Comparison of ENCODE assay signal across 26 mouse cellular contexts in the genomic region with DNA sequence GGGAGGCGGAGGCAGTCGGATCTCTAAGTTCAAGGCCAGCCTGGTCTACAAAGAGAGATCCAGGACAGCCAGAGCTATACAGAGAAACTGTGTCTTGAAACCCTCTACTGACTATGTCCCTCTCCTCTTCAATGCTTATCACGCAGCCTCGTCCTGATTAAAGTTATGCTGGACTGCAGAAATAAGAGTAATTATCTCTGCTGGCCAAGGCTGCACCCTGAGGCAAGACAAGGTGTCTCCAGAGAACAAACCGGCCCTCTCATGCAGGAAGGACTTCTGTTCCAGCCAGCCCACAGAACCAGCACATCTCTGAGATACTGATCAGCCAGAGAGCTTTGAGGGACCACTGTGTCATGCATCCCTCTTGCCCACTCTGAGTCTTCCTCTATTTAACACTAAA. TPM values are rescaled to one million over a fixed set of nuclear protein-coding genes. Genes with fewer than 3 reads are reported as not detected.
DNase-seq lines count a peak whose midpoint lies in the region; ATAC-seq lines count a peak whose summit lies in the region.
"Had no signal": no experiment of that assay in that cellular context is flagged by ENCODE, and none has a peak within 500 bp of the region (broad histone marks: within the 10 kb centered on the region; RNA-seq: fewer than 3 reads in every experiment).

No protein-coding gene starts in this region.

- no peak for DNase-seq in midbrain, embryonic 10.5 days (ENCODE audit: low spot score)
- DNase-seq in midbrain, embryonic 11.5 days (ENCODE audit: low spot score, missing footprints), result no peak
- no peak for DNase-seq in liver, embryonic 13.5 days
- DNase-seq in right cerebral cortex, postnatal 14 days, result no peak
- DNase-seq in limb, embryonic 10.5 days (ENCODE audit: low spot score), result no peak
- DNase-seq: adrenal gland, adult 8-10 months; cerebellum, adult 18-20 months; cerebellum, postnatal 14 days; forebrain, postnatal 0 days; gastrocnemius, postnatal 25 days; heart, adult 18-20 months; heart, postnatal 10 days; kidney, adult 18-20 months; layer of hippocampus, adult 9-11 months; lung, adult 18-20 months; lung, postnatal 10 days; thymus, postnatal 14 days had no signal

- ATAC-seq in midbrain, embryonic 11.5 days (ENCODE audit: low FRiP score), result no peak
- ATAC-seq in common myeloid progenitor, adult 5-6 weeks (replicated peaks; ENCODE audit: low read depth, poor library complexity, severe bottlenecking), result 0 out of 2 replicates have a peak, but pooled peaks have one; percentile 18
- peak; percentile 84 for ATAC-seq in liver, embryonic 13.5 days (ENCODE audit: low read depth)
- ATAC-seq in megakaryocyte-erythroid progenitor cell, adult 5-6 weeks (replicated peaks; ENCODE audit: low FRiP score, low TSS enrichment, poor library complexity, severe bottlenecking), result peak; percentile 74

- H3K27ac ChIP-seq in midbrain, embryonic 10.5 days (replicated peaks), result peak overlapping the region; percentile 76
- no peak overlapping the region; the same call in 1 of the 2 replicates for H3K27ac ChIP-seq in midbrain, embryonic 11.5 days (ENCODE audit: low read depth, low read length)
- peak overlapping the region; percentile 81 for H3K27ac ChIP-seq in liver, embryonic 13.5 days
- no peak overlapping the region for H3K27ac ChIP-seq in limb, embryonic 10.5 days
- H3K27ac ChIP-seq: embryonic facial prominence, embryonic 13.5 days; hindbrain, embryonic 12.5 days; left cerebral cortex, adult 2 months; stomach, postnatal 0 days had no signal

- H3K27me3 ChIP-seq in midbrain, embryonic 10.5 days (ENCODE audit: low read depth, poor library complexity, severe bottlenecking), result no peaks in the 10 kb centered on the region
- no peaks in the 10 kb centered on the region for H3K27me3 ChIP-seq in midbrain, embryonic 11.5 days (ENCODE audit: control insufficient read depth, insufficient read depth, low read length)
- peaks cover 7% of the 10 kb centered on the region; the same call in 1 of the 2 replicates for H3K27me3 ChIP-seq in liver, embryonic 13.5 days
- H3K27me3 ChIP-seq in limb, embryonic 10.5 days (ENCODE audit: low read depth, poor library complexity, severe bottlenecking), result no peaks in the 10 kb centered on the region
- H3K27me3 ChIP-seq: embryonic facial prominence, embryonic 13.5 days; heart, embryonic 12.5 days; hindbrain, embryonic 12.5 days had no signal

- H3K9me3 ChIP-seq in midbrain, embryonic 10.5 days (replicated peaks), result no peaks in the 10 kb centered on the region
- no peaks in the 10 kb centered on the region for H3K9me3 ChIP-seq in midbrain, embryonic 11.5 days (ENCODE audit: control insufficient read depth, low read length)
- H3K9me3 ChIP-seq in liver, embryonic 13.5 days (replicated peaks), result no peaks in the 10 kb centered on the region
- no peaks in the 10 kb centered on the region for H3K9me3 ChIP-seq in limb, embryonic 10.5 days (replicated peaks)
- H3K9me3 ChIP-seq: embryonic facial prominence, embryonic 13.5 days; G1E; heart, embryonic 12.5 days; hindbrain, embryonic 12.5 days had no signal

- H3K4me3 ChIP-seq in midbrain, embryonic 10.5 days, result no peak overlapping the region
- H3K4me3 ChIP-seq in midbrain, embryonic 11.5 days (ENCODE audit: low read depth, low read length), result no peak overlapping the region
- H3K4me3 ChIP-seq in liver, embryonic 13.5 days (replicated peaks), result no peak overlapping the region
- no peak overlapping the region for H3K4me3 ChIP-seq in limb, embryonic 10.5 days
- H3K4me3 ChIP-seq: embryonic facial prominence, embryonic 13.5 days; heart, embryonic 12.5 days; hindbrain, embryonic 12.5 days; left cerebral cortex, adult 2 months had no signal

- no peak overlapping the region for H3K4me2 ChIP-seq in midbrain, embryonic 11.5 days
- no peak overlapping the region for H3K4me2 ChIP-seq in liver, embryonic 13.5 days
- H3K4me2 ChIP-seq: embryonic facial prominence, embryonic 13.5 days; heart, embryonic 12.5 days; hindbrain, embryonic 12.5 days had no signal

- WGBS in midbrain, embryonic 10.5 days, result 87% methylated on average over 5 of the region's 5 CpGs
- 94% methylated on average over 5 of the region's 5 CpGs for WGBS in midbrain, embryonic 11.5 days
- WGBS in liver, embryonic 13.5 days (ENCODE audit: insufficient replicate concordance), result 47% methylated on average over 5 of the region's 5 CpGs
- 87% methylated on average over 5 of the region's 5 CpGs for WGBS in limb, embryonic 10.5 days

- H3K36me3 ChIP-seq in midbrain, embryonic 10.5 days, result no peaks in the 10 kb centered on the region
- H3K36me3 ChIP-seq in midbrain, embryonic 11.5 days (ENCODE audit: control insufficient read depth, insufficient read depth, low read length), result no peaks in the 10 kb centered on the region
- H3K36me3 ChIP-seq in liver, embryonic 13.5 days, result no peaks in the 10 kb centered on the region
- H3K36me3 ChIP-seq in limb, embryonic 10.5 days, result no peaks in the 10 kb centered on the region
- H3K36me3 ChIP-seq: embryonic facial prominence, embryonic 13.5 days; G1E; heart, embryonic 12.5 days; hindbrain, embryonic 12.5 days had no signal

- no peak overlapping the region for H3K9ac ChIP-seq in midbrain, embryonic 11.5 days (ENCODE audit: low read length)
- H3K9ac ChIP-seq in liver, embryonic 13.5 days, result peak overlapping the region; percentile 14; the same call in 1 of the 2 replicates
- H3K9ac ChIP-seq: embryonic facial prominence, embryonic 13.5 days; forebrain, postnatal 0 days; heart, embryonic 12.5 days; hindbrain, embryonic 12.5 days had no signal

- H3K4me1 ChIP-seq in midbrain, embryonic 10.5 days, result peaks cover 21% of the 10 kb centered on the region
- no peaks in the 10 kb centered on the region for H3K4me1 ChIP-seq in midbrain, embryonic 11.5 days (ENCODE audit: control insufficient read depth, insufficient read depth, low read length)
- peaks cover 46% of the 10 kb centered on the region for H3K4me1 ChIP-seq in liver, embryonic 13.5 days (replicated peaks)
- H3K4me1 ChIP-seq in limb, embryonic 10.5 days, result no peaks in the 10 kb centered on the region
- H3K4me1 ChIP-seq: embryonic facial prominence, embryonic 13.5 days; heart, embryonic 12.5 days had no signal

RNA-seq across cellular contexts. Expression of gene Mkrn1, which starts 15.6 kb away (rescaled TPM):
- polyA plus RNA-seq in midbrain, embryonic 10.5 days (2016; fragmentation: Nextera tagmentation; extraction: Ambion mirVana), result 88.2 and 104 TPM in 2 replicates
- polyA plus RNA-seq in midbrain, embryonic 11.5 days (2014; fragmentation: Nextera tagmentation; extraction: Ambion mirVana), result 128 and 131 TPM in 2 replicates
- 44.3 and 54.4 TPM in 2 replicates for total RNA-seq in common myeloid progenitor, adult 5-6 weeks (2017)
- polyA plus RNA-seq in liver, embryonic 13.5 days (2015; fragmentation: Nextera tagmentation; extraction: Ambion mirVana), result 197 and 202 TPM in 2 replicates
- total RNA-seq in megakaryocyte-erythroid progenitor cell, adult 5-6 weeks (2014; fragmentation: Nextera tagmentation), result 91.2 and 104 TPM in 2 replicates
- total RNA-seq in megakaryocyte-erythroid progenitor cell, adult 5-6 weeks (2017), result 63.3 and 64.2 TPM in 2 replicates
- polyA plus RNA-seq in limb, embryonic 10.5 days (2016; fragmentation: Nextera tagmentation; extraction: Ambion mirVana), result 28.2 and 35.5 TPM in 2 replicates

RNA-seq across cellular contexts. Expression of gene Rab19, which starts 54.9 kb away (rescaled TPM):
- 0.28 and 0.30 TPM in 2 replicates for polyA plus RNA-seq in midbrain, embryonic 10.5 days (2016; fragmentation: Nextera tagmentation; extraction: Ambion mirVana)
- 0.23 and 0.30 TPM in 2 replicates for polyA plus RNA-seq in midbrain, embryonic 11.5 days (2014; fragmentation: Nextera tagmentation; extraction: Ambion mirVana)
- 2.2 and 2.5 TPM in 2 replicates for total RNA-seq in common myeloid progenitor, adult 5-6 weeks (2017)
- 0.18 and 0.27 TPM in 2 replicates for polyA plus RNA-seq in liver, embryonic 13.5 days (2015; fragmentation: Nextera tagmentation; extraction: Ambion mirVana)
- total RNA-seq in megakaryocyte-erythroid progenitor cell, adult 5-6 weeks (2014; fragmentation: Nextera tagmentation), result 0.20 and 0.92 TPM in 2 replicates
- 1.1 and 4.4 TPM in 2 replicates for total RNA-seq in megakaryocyte-erythroid progenitor cell, adult 5-6 weeks (2017)
- polyA plus RNA-seq in limb, embryonic 10.5 days (2016; fragmentation: Nextera tagmentation; extraction: Ambion mirVana), result 0.28 and 0.49 TPM in 2 replicates
- total RNA-seq: forebrain, postnatal 0 days; left cerebral cortex, adult 2 months; midbrain, postnatal 0 days had no signal
- polyA plus RNA-seq: G1E had no signal

RNA-seq across cellular contexts. Expression of gene Slc37a3, which starts 58.4 kb away (rescaled TPM):
- polyA plus RNA-seq in midbrain, embryonic 10.5 days (2016; fragmentation: Nextera tagmentation; extraction: Ambion mirVana), result 45.3 and 51.4 TPM in 2 replicates
- polyA plus RNA-seq in midbrain, embryonic 11.5 days (2014; fragmentation: Nextera tagmentation; extraction: Ambion mirVana), result 43.6 and 50.7 TPM in 2 replicates
- 0.92 and 5.1 TPM in 2 replicates for total RNA-seq in common myeloid progenitor, adult 5-6 weeks (2017)
- 6.8 and 8.0 TPM in 2 replicates for polyA plus RNA-seq in liver, embryonic 13.5 days (2015; fragmentation: Nextera tagmentation; extraction: Ambion mirVana)
- total RNA-seq in megakaryocyte-erythroid progenitor cell, adult 5-6 weeks (2014; fragmentation: Nextera tagmentation), result 6.6 and 14.7 TPM in 2 replicates
- total RNA-seq in megakaryocyte-erythroid progenitor cell, adult 5-6 weeks (2017), result 1.7 and 1.9 TPM in 2 replicates
- polyA plus RNA-seq in limb, embryonic 10.5 days (2016; fragmentation: Nextera tagmentation; extraction: Ambion mirVana), result 43.1 and 48.9 TPM in 2 replicates

Comparison
In these comparisons a context has a peak if more than half of its experiments do, and no peak if none do; other contexts are left out.
1. H3K27ac ChIP-seq: peak in midbrain, embryonic 10.5 days (single experiment) and liver, embryonic 13.5 days (single experiment); none in midbrain, embryonic 11.5 days (single experiment) and limb, embryonic 10.5 days (single experiment).